Mouse (Mus musculus) neutrophil, adult 83 days (primary cell): ENCODE data around the gene Ccng2. TPM values are rescaled to one million over a fixed set of nuclear protein-coding genes. Genes with fewer than 3 reads are reported as not detected.

Experiments used
- total RNA-seq, 2 experiments: library from RNA; stranded (reverse); gene quantifications; one replicate each; pipeline ENCODE4 v1.2.4; 2023

Gene Ccng2
- 10 to 100 TPM; 78.3 to 81.7 TPM for total RNA-seq

GRCm38 (mm10) chr5:93266883-93267704 is at the start of gene Ccng2:
TSS of gene Ccng2 (plus strand) at chr5:93267257.

Other genes with a start within 250 kb of the Ccng2 start
- gene Sowahb, start 222.2 kb upstream of the Ccng2 start, total RNA-seq: not detected
- gene Sept11, start 173.8 kb upstream of the Ccng2 start, total RNA-seq: 10 to 100 TPM; 36.1 to 36.4 TPM
- gene Ccni, start 60.8 kb upstream of the Ccng2 start, total RNA-seq: 100 to 1,000 TPM; 162 to 170 TPM
- 1 to 10 TPM; 1.2 to 4.1 TPM for gene 2010109A12Rik, start 60.7 kb upstream of the Ccng2 start, total RNA-seq